Mouse (Mus musculus) forebrain, embryonic 10.5 days (tissue): Measurements from ENCODE around the gene Nelfb. TPM values are rescaled to one million over a fixed set of nuclear protein-coding genes. Genes with fewer than 3 reads are reported as not detected.

Experiments used
- DNase-seq: peaks from one replicate; pipeline ENCODE4 v3.0.0-alpha.2; 2017; ENCODE audit warnings: low spot score; ENCODE audit errors: extremely low spot score
- H3K27ac ChIP-seq: fragments of 300-500 bp; sonication (generic); 2 replicates; pipeline ENCODE4 v1.5.1; 2016; ENCODE audit warnings: mild to moderate bottlenecking
- H3K27me3 ChIP-seq: fragments of 300-500 bp; sonication (generic); 2 replicates; pipeline ENCODE4 v1.6.1; 2016; ENCODE audit warnings: mild to moderate bottlenecking; ENCODE audit not compliant: poor library complexity, severe bottlenecking
- H3K36me3 ChIP-seq: fragments of 300-500 bp; sonication (generic); replicated peaks from 2 replicates; pipeline ENCODE4 v1.6.1; 2016; ENCODE audit warnings: mild to moderate bottlenecking, moderate library complexity
- H3K4me1 ChIP-seq: fragments of 300-500 bp; sonication (generic); 2 replicates; pipeline ENCODE4 v1.6.1; 2016
- H3K4me3 ChIP-seq: fragments of 300-500 bp; sonication (generic); 2 replicates; pipeline ENCODE4 v1.5.1; 2016; ENCODE audit warnings: mild to moderate bottlenecking, moderate library complexity
- H3K9me3 ChIP-seq: fragments of 300-500 bp; sonication (generic); 2 replicates; pipeline ENCODE4 v1.6.1; 2016; ENCODE audit warnings: mild to moderate bottlenecking, moderate library complexity
- WGBS: fragments of 180-500 bp; shearing (Covaris S2); methylation state at CpG from one replicate; pipeline ENCODE4 v1.1.7; 2016; 5-methylcytosine and 5-hydroxymethylcytosine counted together
- polyA plus RNA-seq: library from polyadenylated mRNA; unstranded; fragments of >200 nt; fragmentation: Nextera tagmentation; extraction: Ambion mirVana; gene quantifications from 2 replicates; pipeline ENCODE4 v1.2.1, GENCODE M21; 2016

Gene Nelfb
- polyA plus RNA-seq, 1 experiment from 2014 or later, result 130 TPM

DNA sequence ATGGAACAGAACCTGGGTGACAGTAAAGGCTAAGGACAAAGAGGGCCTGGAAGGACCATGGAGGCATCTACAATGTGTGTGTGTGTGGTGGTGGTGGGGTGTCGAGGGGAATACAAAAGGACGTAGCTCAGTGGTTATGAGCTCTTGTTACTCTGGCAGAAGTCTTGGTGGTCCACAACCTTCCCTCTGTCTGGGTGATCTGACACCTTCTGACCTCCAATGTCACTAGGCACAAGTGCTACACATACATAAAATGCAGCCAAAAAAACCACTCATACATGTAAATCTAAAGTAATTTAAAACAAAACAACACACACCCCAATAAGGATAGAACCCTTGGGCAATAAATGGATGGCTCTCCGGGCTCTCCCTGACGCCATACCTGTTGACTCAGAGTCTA lies 16.1 kb upstream of the Nelfb start:
- Histone ChIP-seq H3K4me1 (peaks cover 37% of the 10 kb centered on the region), H3K27me3 (peaks cover 14% of the 10 kb centered on the region), H3K4me3 (no peak overlapping the region), H3K9me3 (no peaks in the 10 kb centered on the region), H3K27ac (0 out of 2 replicates have a peak overlapping the region, but pooled peaks have one; percentile 32), H3K36me3 (peaks cover 13% of the 10 kb centered on the region)
- DNase-seq, result no peak
- WGBS, result 94% methylated on average over 4 of the region's 4 CpGs

DNA sequence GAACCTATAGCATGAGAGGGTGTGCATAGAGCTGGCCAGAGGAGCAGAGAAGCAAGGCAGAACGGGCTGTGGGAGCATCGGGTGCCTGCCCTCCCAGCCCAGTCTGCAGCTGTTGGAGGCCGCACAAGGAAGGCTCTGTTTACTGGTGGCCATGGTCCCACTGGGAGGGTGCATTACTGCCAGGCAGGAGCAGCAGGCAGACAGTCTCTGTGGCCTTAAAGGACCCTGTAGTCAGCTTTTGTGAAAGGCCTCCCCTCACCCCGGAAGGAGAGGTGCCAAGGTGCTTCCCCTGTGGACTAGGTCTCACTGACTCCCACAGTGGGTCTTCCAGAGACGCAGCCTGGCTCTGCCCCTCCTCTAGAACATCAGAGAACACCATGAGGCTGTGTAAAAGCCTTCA lies 15.6 kb upstream of the Nelfb start:
- no peaks in the 10 kb centered on the region for H3K9me3 ChIP-seq
- peaks cover 18% of the 10 kb centered on the region for H3K36me3 ChIP-seq
- H3K27ac ChIP-seq, result peak overlapping the region; percentile 32; the same call in 1 of the 2 replicates
- 86% methylated on average over 5 of the region's 5 CpGs for WGBS
- peaks cover 14% of the 10 kb centered on the region for H3K27me3 ChIP-seq
- DNase-seq, result no peak
- no peak overlapping the region for H3K4me3 ChIP-seq
- H3K4me1 ChIP-seq, result peaks cover 38% of the 10 kb centered on the region

DNA sequence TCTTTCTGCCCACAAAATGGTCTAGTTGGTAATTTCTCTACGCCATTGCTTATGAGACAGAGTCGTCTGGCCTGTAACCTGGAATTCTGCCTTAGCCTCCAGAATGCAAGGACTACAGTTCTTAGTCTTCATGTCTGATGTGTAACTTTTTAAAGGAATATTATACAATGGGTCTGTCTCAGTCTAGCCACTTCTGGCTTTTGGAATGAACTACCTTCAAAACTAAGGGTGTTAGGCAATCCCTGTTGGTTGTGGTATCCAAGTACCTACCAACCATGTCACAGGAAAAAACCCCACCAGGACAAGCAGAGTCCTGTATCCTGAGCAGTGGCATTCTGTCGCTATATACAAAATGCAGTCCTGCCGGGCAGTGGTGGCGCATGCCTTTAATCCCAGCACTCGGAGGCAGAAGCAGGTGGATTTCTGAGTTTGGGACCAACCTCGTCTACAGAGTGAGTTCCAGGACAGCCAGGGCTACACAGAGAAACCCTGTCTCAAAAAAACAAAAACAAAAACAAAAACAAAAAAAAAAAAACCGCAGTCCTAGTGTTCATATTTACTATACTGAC lies 14.6 kb upstream of the Nelfb start:
- Histone ChIP-seq H3K9me3 (no peaks in the 10 kb centered on the region), H3K4me1 (peaks cover 40% of the 10 kb centered on the region), H3K27ac (peak overlapping the region; percentile 97), H3K36me3 (peaks cover 27% of the 10 kb centered on the region), H3K4me3 (peak overlapping the region; percentile 87), H3K27me3 (peaks cover 8% of the 10 kb centered on the region)
- no peak for DNase-seq
- WGBS, result 81% methylated on average over 8 of the region's 8 CpGs

DNA sequence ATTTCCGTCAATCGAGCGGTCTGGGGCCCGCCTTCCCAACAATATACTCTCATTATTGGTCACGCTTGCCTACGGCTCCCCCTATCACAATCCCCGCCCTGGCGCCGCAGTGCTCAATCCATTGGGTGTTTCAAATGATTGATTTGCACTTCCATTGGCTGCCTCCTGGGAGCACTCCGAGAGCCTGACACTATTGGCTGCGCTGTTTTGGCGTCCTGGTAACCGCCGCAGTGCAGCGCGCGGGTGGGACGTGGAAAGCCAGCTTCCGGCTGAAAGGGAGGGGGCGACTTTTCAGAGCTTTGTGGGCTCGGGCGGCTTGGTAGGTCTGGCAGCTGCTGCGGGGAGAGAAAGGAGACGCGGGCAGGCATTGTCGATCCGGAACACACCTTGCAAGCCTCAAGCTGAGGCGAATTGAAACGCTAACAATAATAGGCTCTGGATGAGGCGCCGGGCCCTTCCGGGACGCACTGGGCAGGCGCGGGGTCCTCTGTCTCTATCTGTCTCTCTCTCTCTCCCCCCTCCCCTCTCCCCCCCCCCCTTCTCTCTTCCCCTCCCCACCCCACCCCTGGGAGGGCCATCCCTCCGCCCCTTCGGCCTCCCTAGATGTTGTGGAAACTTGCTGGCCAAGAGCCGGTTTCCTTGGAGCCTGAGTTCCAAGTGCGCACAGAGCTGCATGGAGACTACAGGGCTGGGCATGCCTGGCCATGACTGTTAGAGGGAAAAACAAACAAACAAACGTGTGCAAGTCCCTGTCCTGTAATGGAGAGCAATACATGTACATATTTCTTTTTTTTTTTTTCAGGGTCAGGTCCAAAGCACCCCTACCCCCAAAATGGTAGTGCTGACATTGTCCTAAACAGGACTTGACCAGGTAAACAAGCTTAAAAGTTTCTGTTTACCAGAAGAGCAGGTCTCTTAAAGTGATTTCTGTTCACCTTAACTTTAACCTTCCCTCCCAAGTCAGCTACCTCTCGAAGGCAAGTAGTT lies 13.8 kb upstream of the Nelfb start:
- Histone ChIP-seq H3K4me3 (peak overlapping the region; percentile 87), H3K4me1 (peaks cover 40% of the 10 kb centered on the region), H3K27ac (peak overlapping the region; percentile 97), H3K36me3 (peaks cover 27% of the 10 kb centered on the region), H3K9me3 (no peaks in the 10 kb centered on the region), H3K27me3 (0 out of 2 replicates have a peak, but pooled peaks cover under 1% of the 10 kb centered on the region)
- peak; percentile 98 for DNase-seq
- 2% methylated on average over 41 of the region's 41 CpGs for WGBS

DNA sequence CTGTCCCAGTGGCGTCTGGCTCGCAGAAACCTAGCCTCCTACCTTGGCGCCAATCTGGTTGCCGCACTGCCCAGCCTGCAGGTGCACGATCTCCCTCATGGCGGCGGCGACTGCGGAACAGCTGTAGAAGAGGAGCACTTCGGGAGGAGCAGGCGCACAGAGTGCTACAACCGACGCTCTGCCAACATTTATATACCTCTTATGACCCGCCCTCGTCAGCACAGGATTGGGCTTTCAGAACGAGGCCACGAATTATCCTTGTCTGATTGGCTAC lies 13.1 kb upstream of the Nelfb start, which contains the start of gene Tubb4b:
TSS of gene Tubb4b (minus strand) at position 211 of the 274 bp plus-strand sequence.
- H3K4me3 ChIP-seq, result peak within 1 kb of the TSS; percentile 87
- no peaks in the 10 kb centered on the region for H3K9me3 ChIP-seq
- DNase-seq, result no peak
- peak within 1 kb of the TSS; percentile 97 for H3K27ac ChIP-seq
- peaks cover 27% of the 10 kb centered on the region for H3K36me3 ChIP-seq
- WGBS, result under 1% methylated on average over 17 of the region's 17 CpGs
- H3K27me3 ChIP-seq, result no peaks in the 10 kb centered on the region
- H3K4me1 ChIP-seq, result peaks cover 40% of the 10 kb centered on the region

DNA sequence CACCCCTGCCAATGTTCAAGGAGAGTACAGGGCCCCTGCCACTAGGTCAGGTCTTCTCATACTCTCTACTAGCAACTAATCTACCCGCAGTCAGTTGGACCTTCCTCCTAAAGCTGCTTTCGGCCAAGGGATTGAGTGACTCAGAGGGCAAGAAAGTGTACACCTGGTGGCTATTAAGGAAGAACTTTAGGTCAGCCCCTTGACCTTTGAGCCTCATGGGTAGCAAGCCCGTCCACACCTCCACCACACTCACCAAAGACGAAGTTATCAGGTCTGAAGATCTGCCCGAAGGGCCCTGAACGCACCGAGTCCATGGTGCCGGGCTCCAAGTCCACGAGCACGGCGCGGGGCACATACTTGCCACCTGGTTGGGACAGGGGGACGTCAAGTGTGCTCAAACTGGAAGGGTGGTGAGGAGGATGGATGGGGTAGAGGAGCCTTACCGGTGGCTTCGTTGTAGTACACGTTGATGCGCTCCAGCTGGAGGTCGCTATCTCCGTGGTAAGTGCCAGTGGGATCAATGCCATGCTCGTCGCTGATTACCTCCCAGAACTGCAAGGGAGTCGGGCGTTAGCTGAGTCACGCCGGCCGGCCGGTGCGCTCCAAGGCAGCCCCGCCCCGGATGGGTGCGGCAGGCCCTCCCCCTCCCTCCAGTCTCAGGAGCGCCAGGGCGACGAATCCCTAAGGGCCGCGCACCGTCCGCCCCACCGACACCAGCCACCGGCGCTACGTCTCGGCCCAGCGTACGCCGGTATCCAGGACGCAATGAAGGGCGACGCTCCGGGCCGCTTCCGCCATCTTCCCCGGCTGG lies 12.6 kb upstream of the Nelfb start:
- peak; percentile 35 for DNase-seq
- Histone ChIP-seq H3K4me1 (peaks cover 37% of the 10 kb centered on the region), H3K36me3 (peaks cover 27% of the 10 kb centered on the region), H3K4me3 (peak overlapping the region; percentile 87), H3K27ac (peak overlapping the region; percentile 97), H3K9me3 (no peaks in the 10 kb centered on the region), H3K27me3 (no peaks in the 10 kb centered on the region)
- WGBS, result 3% methylated on average over 51 of the region's 53 CpGs

DNA sequence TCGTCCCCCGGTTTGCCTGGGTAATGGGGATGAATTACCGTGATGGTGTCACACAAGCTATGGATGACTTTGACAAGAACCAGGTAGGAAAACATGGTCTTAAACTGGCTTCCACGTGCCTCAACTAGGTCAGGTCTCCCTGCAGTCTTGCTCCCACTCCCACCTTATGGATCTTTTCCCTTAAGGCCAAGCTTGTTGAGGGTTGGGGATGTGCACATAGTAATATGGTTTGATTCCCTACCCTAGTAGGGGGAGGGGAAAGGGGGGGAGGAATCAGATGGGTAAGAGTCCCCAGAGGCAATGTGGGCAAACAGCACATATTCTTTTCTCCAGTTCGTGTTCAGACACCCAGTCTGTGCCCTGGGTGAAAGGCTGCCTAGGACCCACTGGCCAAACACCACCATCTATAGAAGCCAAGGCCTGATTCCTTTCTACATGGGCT lies 10.1 kb upstream of the Nelfb start:
- peaks cover 27% of the 10 kb centered on the region for H3K36me3 ChIP-seq
- 73% methylated on average over 5 of the region's 5 CpGs for WGBS
- no peaks in the 10 kb centered on the region for H3K27me3 ChIP-seq
- no peak overlapping the region for H3K4me3 ChIP-seq
- H3K9me3 ChIP-seq, result no peaks in the 10 kb centered on the region
- H3K4me1 ChIP-seq, result peaks cover 29% of the 10 kb centered on the region
- H3K27ac ChIP-seq, result no peak overlapping the region
- no peak for DNase-seq

DNA sequence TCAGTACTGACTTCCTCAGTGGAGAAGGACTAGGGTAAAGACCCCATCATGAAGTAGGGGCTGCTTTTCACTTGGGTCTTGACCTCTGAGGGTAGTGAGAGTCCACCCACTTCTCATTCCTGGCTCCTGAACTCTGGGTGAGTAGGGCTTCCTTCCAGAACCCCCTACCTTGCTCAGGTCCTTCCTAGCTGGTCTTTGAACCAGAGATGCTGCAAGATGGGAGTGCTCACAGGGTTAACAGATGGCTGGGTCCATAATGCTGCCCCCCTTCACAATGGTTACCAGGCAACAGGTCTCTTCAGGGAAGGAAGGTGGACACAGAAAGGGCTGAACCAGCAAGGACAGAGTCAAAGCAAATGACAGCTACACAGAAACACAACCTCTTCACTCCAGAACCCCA lies 7.2 kb upstream of the Nelfb start, which contains the start of gene Fam166a:
TSS of gene Fam166a (plus strand) at position 301 of the 400 bp plus-strand sequence.
- Histone ChIP-seq H3K4me3 (no peak within 1 kb of the TSS), H3K4me1 (peaks cover 15% of the 10 kb centered on the region), H3K27me3 (peaks cover 9% of the 10 kb centered on the region; the same call in 1 of the 2 replicates), H3K27ac (no peak within 1 kb of the TSS), H3K9me3 (no peaks in the 10 kb centered on the region), H3K36me3 (peaks cover 23% of the 10 kb centered on the region)
- DNase-seq, result no peak

DNA sequence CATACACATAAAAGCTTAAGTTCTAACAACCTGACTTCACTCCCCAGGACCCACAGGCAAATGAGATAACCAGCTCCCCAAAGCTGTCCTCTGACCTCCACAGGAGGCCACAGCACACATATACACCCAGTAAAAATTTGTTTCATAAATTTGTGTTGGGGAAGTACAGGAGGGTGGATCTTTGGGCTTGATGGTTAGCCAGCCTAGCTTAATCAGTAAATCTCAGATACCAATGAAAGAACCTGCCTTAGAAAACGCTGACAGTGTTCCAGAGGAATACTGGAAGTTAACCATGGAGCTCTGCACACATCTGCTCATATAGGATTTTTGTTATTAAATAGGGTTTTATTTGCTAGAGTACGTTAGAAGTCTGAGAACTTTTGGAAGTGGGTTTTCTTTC lies 6.4 kb upstream of the Nelfb start:
- no peak overlapping the region for H3K27ac ChIP-seq
- H3K27me3 ChIP-seq, result peaks cover 16% of the 10 kb centered on the region; the same call in 1 of the 2 replicates
- peaks cover 15% of the 10 kb centered on the region for H3K36me3 ChIP-seq
- H3K4me3 ChIP-seq, result no peak overlapping the region
- peaks cover 9% of the 10 kb centered on the region for H3K4me1 ChIP-seq
- no peak for DNase-seq
- 63% methylated on average over 2 of the region's 2 CpGs for WGBS
- no peaks in the 10 kb centered on the region for H3K9me3 ChIP-seq

DNA sequence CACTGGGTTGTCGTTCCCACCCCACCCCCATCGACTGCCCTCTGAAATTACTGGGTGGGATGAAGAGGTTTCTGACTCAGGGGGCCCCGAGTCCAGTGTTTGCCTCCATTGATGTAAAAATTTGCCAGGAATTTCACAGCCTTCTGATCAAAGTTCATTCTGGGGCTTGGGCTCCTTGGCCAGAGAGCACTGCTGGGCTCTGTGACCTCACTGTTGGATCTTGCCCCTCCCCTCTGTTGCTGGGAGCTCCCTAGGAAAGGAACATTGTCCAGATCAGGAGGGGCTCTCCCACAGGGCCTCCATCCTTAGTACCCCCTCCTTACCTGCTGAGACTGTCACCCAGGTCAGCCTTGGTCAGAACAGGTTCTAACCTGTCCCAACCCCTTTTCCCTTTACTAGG lies 3.2 kb upstream of the Nelfb start, which contains the start of gene Stpg3:
TSS of gene Stpg3 (minus strand) at position 194 of the 400 bp plus-strand sequence.
- Histone ChIP-seq H3K36me3 (peaks cover 4% of the 10 kb centered on the region; the same call in 1 of the 2 replicates), H3K4me3 (peak within 1 kb of the TSS; percentile 2; the same call in 1 of the 2 replicates), H3K27me3 (peaks cover 22% of the 10 kb centered on the region), H3K27ac (no peak within 1 kb of the TSS), H3K9me3 (no peaks in the 10 kb centered on the region), H3K4me1 (peaks cover 26% of the 10 kb centered on the region)
- 80% methylated on average over 3 of the region's 3 CpGs for WGBS
- no peak for DNase-seq

DNA sequence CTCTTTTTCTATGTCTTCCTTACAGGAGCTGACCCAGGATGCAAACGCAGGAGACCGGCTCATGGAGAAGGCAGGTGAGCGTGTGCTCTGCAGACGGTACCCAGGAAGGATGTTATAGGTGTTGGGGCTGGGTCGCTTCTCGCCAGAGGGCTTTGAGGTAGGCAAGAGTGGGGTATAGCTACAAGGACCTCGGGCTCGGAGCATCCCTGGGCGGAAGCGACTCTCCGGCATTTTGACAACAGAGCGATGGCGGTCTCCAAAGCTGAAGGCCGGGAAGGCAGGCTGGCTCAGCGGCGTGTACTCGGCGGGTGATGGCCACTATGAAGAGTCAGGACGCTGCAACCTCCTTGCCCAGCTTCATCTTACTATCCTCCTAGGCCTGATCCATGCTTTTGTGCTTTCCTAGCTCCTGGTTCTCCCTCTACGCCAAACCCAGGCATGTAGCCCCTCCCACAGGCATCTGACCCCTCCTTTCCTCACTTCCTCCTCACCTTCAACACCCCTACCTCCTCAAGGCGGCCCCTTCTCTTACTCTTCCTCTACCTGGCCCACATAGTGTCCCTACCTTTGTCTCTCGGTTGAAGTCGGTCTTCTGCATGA lies 2.1 kb upstream of the Nelfb start:
- 67% methylated on average over 23 of the region's 23 CpGs for WGBS

DNA sequence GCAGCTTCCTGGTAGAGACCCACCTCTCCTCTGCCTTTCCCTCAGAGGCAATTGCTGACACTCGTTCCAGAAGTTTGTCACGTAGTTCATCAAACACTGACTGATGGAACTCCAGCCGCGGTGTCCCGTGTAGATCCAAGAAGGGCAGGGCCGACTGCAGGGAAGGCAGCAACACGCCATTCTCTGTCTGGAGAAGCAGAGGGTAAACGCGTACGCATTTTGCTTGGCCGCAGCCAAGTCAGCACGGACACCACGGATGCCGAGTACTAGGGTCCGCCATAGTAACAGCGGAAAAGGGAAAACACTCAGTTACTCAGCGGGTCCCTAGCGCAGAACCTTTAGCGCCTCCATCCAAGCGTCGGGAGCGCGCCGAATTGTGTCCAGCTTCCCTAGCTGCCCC lies 603 bp downstream of the Nelfb start:
- H3K27ac ChIP-seq, result peak overlapping the region; percentile 99
- H3K9me3 ChIP-seq, result no peaks in the 10 kb centered on the region
- H3K4me1 ChIP-seq, result peaks cover 26% of the 10 kb centered on the region
- DNase-seq, result no peak
- WGBS, result 1% methylated on average over 24 of the region's 24 CpGs
- peaks cover 22% of the 10 kb centered on the region for H3K27me3 ChIP-seq
- H3K4me3 ChIP-seq, result peak overlapping the region; percentile 95
- peaks cover 40% of the 10 kb centered on the region for H3K36me3 ChIP-seq

More for the DNA sequence above, 2.1 kb upstream of the Nelfb start:
- Histone ChIP-seq H3K9me3 (no peaks in the 10 kb centered on the region), H3K4me3 (peak overlapping the region; percentile 2; the same call in 1 of the 2 replicates), H3K4me1 (peaks cover 26% of the 10 kb centered on the region), H3K27me3 (peaks cover 22% of the 10 kb centered on the region), H3K36me3 (peaks cover 14% of the 10 kb centered on the region), H3K27ac (no peak overlapping the region)
- DNase-seq, result no peak
